Mouse (Mus musculus) thymus, postnatal 25 days (tissue): ENCODE data around the gene Bud23.

ENCODE experiments used
- DNase-seq: peaks from one replicate; pipeline ENCODE4 v3.0.0; 2022

Gene Bud23

GRCm38 (mm10) chr5:135016224-135016759 lies 48.5 kb downstream of the Bud23 start:
- DNase-seq: no peak

- DNase-seq: peak; percentile 88
Measured at GRCm38 (mm10) chr5:135015497-135015896, 49.3 kb downstream of the Bud23 start.

GRCm38 (mm10) chr5:135012671-135013441 lies 51.9 kb downstream of the Bud23 start:
- peak; percentile 85 for DNase-seq

- no peak for DNase-seq
Measured at GRCm38 (mm10) chr5:135011809-135012613, 52.7 kb downstream of the Bud23 start.

- no peak for DNase-seq
Measured at GRCm38 (mm10) chr5:135010841-135011743, 53.7 kb downstream of the Bud23 start.

GRCm38 (mm10) chr5:135010320-135010709 lies 54.4 kb downstream of the Bud23 start:
- DNase-seq: no peak

GRCm38 (mm10) chr5:135009590-135010319 lies 55.0 kb downstream of the Bud23 start:
- peak; percentile 86 for DNase-seq

GRCm38 (mm10) chr5:135008671-135009589 lies 55.8 kb downstream of the Bud23 start, which contains the start of gene Abhd11:
Gene Abhd11 (plus strand): TSS chr5:135009152.
- DNase-seq: peak; percentile 99

- peak; percentile 42 for DNase-seq
Measured at GRCm38 (mm10) chr5:135007802-135008571, 56.8 kb downstream of the Bud23 start.
